Mouse (Mus musculus): ENCODE results near the gene Ptcd1. TPM values are rescaled to one million over a fixed set of nuclear protein-coding genes. Genes with fewer than 3 reads are reported as not detected.
A peak's percentile ranks its signal among the peaks of the same experiment; 100 is the strongest.
"Not testable (repeated sequence)": the region's sequence is repeated elsewhere in the genome, so short reads cannot be mapped to it uniquely, and the experiment has no call there.

Gene Ptcd1
- polyA plus RNA-seq, 1 experiment, result not detected

DNA sequence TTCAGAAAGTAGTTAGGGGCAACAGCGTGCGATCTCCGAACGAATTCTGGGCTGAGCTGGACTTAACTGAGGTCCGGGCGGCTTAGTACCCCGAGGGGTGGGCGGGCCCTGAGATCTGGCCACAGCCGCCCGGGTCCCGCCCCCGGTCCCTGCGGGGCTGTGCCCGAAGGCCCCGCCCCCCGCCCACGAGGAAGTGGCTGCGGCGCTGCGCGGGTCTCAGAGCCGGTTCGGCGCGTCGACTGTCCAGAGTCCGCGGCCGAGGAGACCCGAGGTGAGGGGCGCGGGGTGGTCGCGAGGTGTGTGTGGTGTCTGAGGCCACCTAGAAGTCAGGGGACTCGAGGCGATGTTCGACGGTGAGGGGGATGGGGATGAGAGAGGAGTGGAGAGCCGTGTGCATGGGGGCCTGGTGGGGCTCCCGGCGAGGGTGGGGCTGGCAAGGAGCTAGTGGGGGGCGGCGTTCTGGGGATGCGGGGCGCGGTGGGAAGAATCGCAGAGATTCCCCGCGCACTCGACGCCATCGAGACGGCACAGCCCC, 52.8 kb downstream of the Ptcd1 start, which contains the start of gene Arpc1b:
Gene Arpc1b (plus strand): TSS at position 145 of the 535 bp plus-strand sequence.
- Histone ChIP-seq H3K27ac (ENCODE audit: insufficient read depth, low read depth, low read length) (no peak within 1 kb of the TSS), H3K4me3 (ENCODE audit: insufficient read depth, low read depth, low read length) (peak within 1 kb of the TSS; percentile 51), H3K4me1 (ENCODE audit: control insufficient read depth, insufficient read depth, low read length) (peaks cover 14% of the 10 kb centered on the region; the same call in 1 of the 2 replicates)
- TF ChIP-seq POLR2A (IDR thresholded peaks at IDR 0.05; ENCODE audit: insufficient read depth, low read depth, low read length), result no peak
- TF ChIP-seq CTCF (IDR thresholded peaks at IDR 0.05; ENCODE audit: insufficient read depth, low read depth, low read length), result no peak
- WGBS, result 2% methylated on average over 53 of the region's 53 CpGs

DNA sequence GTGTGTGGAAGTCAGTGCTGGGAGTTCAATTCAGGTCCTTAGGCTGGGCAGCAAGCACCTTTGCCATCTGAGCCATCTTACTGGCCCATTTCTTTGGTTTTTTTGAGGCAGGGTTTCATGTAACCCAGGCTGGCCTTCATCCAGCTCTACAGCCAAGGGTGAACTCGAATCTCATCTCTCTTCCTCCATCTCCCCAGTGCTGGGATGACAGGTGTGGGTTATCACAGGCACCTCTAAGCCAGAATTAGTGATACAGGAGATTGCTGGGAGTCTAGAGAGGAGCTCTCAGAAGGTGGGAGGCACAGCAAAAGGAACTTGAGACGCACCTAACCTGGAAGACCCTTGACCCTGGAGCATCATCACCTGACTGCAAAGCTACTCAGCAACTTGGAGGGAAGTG, 53.5 kb downstream of the Ptcd1 start:
- no peak overlapping the region for H3K27ac ChIP-seq (ENCODE audit: insufficient read depth, low read depth, low read length)
- H3K4me1 ChIP-seq (ENCODE audit: control insufficient read depth, insufficient read depth, low read length), result peaks cover 14% of the 10 kb centered on the region; the same call in 1 of the 2 replicates
- no peak for TF ChIP-seq CTCF (IDR thresholded peaks at IDR 0.05; ENCODE audit: insufficient read depth, low read depth, low read length)
- TF ChIP-seq POLR2A (IDR thresholded peaks at IDR 0.05; ENCODE audit: insufficient read depth, low read depth, low read length), result no peak
- WGBS, result 59% methylated on average over 2 of the region's 2 CpGs
- no peak overlapping the region for H3K4me3 ChIP-seq (ENCODE audit: insufficient read depth, low read depth, low read length)

DNA sequence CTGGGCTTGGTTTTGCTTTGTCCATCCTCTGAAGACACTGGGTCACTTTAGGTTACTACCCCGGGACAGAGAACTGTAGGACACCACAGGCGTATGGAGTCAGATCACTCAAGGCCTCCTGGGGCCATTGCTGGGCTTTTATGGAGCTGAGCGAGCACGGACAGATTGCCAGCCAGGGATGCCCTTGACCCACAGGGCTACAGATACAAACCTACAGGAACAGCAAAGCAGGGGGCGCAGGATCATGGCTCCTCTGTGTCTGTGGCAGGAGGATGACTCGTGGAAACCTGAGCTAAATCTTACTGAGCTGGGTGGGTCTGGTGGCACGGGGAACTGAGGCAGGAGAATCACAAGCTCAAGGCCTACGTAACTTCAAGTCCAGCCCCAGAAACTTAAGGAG, 54.3 kb downstream of the Ptcd1 start:
- no peak overlapping the region for H3K4me3 ChIP-seq (ENCODE audit: insufficient read depth, low read depth, low read length)
- TF ChIP-seq POLR2A (IDR thresholded peaks at IDR 0.05; ENCODE audit: insufficient read depth, low read depth, low read length) (no peak), CTCF (IDR thresholded peaks at IDR 0.05; ENCODE audit: insufficient read depth, low read depth, low read length) (no peak)
- peaks cover 11% of the 10 kb centered on the region; the same call in 1 of the 2 replicates for H3K4me1 ChIP-seq (ENCODE audit: control insufficient read depth, insufficient read depth, low read length)
- no peak overlapping the region for H3K27ac ChIP-seq (ENCODE audit: insufficient read depth, low read depth, low read length)
- WGBS, result 85% methylated on average over 8 of the region's 8 CpGs

DNA sequence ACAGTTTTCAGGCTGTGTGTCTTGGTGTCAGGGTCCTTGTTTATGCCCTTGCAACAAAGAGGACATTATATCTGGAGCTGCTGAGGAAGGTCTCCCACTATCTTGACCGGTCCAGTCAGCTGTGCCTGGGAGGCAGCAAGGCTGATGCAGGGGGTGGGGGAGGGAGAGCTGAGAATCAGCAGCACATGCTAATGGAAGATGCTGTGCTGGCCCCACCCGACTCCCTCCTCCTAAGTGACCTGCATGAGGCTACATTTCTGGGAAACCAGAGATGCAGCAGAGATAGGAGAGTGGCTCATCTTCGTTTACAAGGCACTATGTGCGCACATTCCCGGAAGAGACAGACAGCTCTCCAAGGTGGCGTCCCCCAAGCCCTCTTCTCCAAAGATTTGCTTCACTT, 56.5 kb downstream of the Ptcd1 start:
- WGBS, result 90% methylated on average over 6 of the region's 6 CpGs
- Histone ChIP-seq H3K27ac (ENCODE audit: insufficient read depth, low read depth, low read length) (no peak overlapping the region), H3K4me3 (ENCODE audit: insufficient read depth, low read depth, low read length) (no peak overlapping the region), H3K4me1 (ENCODE audit: control insufficient read depth, insufficient read depth, low read length) (peaks cover 14% of the 10 kb centered on the region; the same call in 1 of the 2 replicates)
- TF ChIP-seq POLR2A (IDR thresholded peaks at IDR 0.05; ENCODE audit: insufficient read depth, low read depth, low read length) (no peak), CTCF (IDR thresholded peaks at IDR 0.05; ENCODE audit: insufficient read depth, low read depth, low read length) (no peak)

DNA sequence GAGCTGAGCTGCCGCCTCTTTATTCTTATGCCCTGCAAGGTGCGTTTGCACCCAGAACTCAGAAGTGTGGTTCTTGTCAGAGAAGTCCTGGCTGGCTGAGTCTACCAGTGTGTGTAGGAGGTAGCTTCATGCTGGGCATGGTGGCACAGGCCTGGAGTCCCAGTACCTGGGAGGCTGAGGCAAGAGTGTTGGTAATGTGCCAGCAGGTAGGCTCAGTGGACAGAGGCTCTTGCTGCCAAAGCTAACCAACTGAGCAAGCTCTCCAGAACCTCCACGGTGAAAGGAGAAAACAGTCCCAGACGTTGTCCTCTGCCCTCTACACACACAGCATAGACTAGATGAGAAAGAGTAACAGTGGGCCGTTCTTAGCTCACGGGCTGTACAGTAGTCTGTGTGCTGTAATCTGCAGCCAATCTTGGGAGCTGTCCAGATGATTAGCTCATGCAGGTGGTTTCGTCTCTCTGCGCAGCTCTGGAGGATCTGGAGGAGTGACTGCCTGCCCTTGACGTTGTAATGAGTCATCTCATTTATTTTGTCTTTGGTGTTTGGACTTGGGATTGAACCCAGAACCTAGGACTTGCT, 61.1 kb downstream of the Ptcd1 start:
- 72% methylated on average over 9 of the region's 9 CpGs for WGBS
- H3K27ac ChIP-seq (ENCODE audit: insufficient read depth, low read depth, low read length), result no peak overlapping the region
- TF ChIP-seq POLR2A (IDR thresholded peaks at IDR 0.05; ENCODE audit: insufficient read depth, low read depth, low read length), result no peak
- TF ChIP-seq CTCF (IDR thresholded peaks at IDR 0.05; ENCODE audit: insufficient read depth, low read depth, low read length), result no peak

DNA sequence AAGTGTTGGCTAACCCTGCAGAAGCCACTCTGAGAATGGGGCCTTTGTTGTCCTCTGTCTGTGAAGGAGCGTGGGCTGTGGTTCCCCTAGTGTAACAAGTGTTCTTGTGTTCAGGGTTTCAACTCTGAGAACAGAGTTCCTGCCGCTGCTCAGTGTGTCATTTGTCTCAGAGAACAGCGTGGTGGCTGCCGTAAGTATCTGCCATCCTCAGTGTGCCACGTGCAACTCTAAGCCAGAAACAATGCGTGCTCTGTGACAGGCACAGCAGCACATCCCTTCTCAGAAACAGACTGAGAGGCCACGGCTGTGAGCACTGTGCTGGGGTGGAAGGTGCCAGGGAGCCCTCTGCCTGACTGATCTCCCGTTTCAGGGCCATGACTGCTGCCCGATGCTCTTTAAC, 62.6 kb downstream of the Ptcd1 start:
- Histone ChIP-seq H3K27ac (ENCODE audit: insufficient read depth, low read depth, low read length) (no peak overlapping the region), H3K4me3 (ENCODE audit: insufficient read depth, low read depth, low read length) (no peak overlapping the region), H3K4me1 (ENCODE audit: control insufficient read depth, insufficient read depth, low read length) (peaks cover 6% of the 10 kb centered on the region; the same call in 1 of the 2 replicates)
- TF ChIP-seq POLR2A (IDR thresholded peaks at IDR 0.05; ENCODE audit: insufficient read depth, low read depth, low read length), result no peak
- TF ChIP-seq CTCF (IDR thresholded peaks at IDR 0.05; ENCODE audit: insufficient read depth, low read depth, low read length), result no peak
- 72% methylated on average over 9 of the region's 9 CpGs for WGBS

More for the DNA sequence above, 61.1 kb downstream of the Ptcd1 start:
- H3K4me3 ChIP-seq (ENCODE audit: insufficient read depth, low read depth, low read length), result no peak overlapping the region
- peaks cover 6% of the 10 kb centered on the region; the same call in 1 of the 2 replicates for H3K4me1 ChIP-seq (ENCODE audit: control insufficient read depth, insufficient read depth, low read length)

DNA sequence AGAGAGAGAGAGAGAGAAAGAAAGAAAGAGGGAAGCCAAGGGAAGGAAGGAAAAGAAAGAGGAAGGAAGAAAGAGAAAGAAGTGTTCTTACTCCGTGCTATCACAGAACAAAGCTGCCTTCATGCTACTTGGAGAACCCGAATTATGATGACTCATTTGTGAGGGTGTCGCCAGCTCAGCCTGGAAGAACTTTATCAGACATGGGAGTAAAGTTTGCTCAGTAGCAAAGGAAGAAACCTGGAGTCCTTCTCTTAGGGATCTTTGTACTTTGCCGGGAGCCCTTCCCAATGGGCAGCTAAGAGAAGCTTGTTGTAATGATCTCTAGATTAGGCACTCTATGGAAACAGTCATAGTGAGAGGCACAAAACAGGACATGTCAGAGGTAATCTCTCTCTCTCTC, 64.2 kb downstream of the Ptcd1 start:
- Histone ChIP-seq H3K4me1 (ENCODE audit: control insufficient read depth, insufficient read depth, low read length) (peaks cover 6% of the 10 kb centered on the region; the same call in 1 of the 2 replicates), H3K4me3 (ENCODE audit: insufficient read depth, low read depth, low read length) (no peak overlapping the region), H3K27ac (ENCODE audit: insufficient read depth, low read depth, low read length) (no peak overlapping the region)
- WGBS, result 51% methylated on average over 4 of the region's 4 CpGs
- no peak for TF ChIP-seq POLR2A (IDR thresholded peaks at IDR 0.05; ENCODE audit: insufficient read depth, low read depth, low read length)

DNA sequence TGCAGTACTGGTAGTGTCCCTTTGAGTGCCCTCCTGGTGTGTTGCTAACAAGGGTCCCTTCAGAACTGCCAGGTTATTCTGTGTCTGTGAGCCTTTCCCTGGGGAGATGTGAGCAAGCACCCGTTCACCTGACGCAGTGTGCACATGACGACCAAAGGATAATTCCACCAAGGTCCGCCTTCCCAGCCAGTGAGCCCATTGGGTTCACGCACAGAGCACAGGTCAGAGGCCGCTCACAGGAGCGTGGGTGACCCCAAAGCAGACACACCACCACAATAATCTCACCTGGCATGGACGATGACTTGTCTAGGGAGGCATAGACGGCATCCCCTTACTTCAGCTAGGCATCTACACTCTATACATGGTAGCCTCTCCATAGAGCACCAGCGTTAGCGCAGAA, 65.5 kb downstream of the Ptcd1 start:
- 98% methylated on average over 11 of the region's 11 CpGs for WGBS
- H3K27ac ChIP-seq (ENCODE audit: insufficient read depth, low read depth, low read length); H3K4me3 ChIP-seq (ENCODE audit: insufficient read depth, low read depth, low read length); H3K4me1 ChIP-seq (ENCODE audit: control insufficient read depth, insufficient read depth, low read length): not testable (repeated sequence)

DNA sequence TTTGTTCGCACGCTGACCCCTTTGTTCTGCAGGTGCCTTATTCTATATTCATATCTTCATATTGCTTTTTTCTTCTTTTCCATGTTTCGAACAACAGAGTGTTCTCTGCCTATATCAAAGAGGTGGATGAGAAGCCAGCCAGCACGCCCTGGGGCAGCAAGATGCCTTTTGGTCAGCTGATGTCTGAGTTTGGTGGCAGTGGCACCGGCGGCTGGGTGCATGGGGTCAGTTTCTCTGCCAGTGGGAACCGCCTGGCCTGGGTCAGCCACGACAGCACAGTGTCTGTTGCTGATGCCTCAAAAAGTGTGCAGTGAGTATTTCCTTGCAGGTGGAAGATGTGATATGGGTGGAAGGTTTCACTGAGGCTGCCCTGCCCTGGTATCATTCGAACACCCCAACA, 65.9 kb downstream of the Ptcd1 start:
- no peak for TF ChIP-seq CTCF (IDR thresholded peaks at IDR 0.05; ENCODE audit: insufficient read depth, low read depth, low read length)
- no peak for TF ChIP-seq POLR2A (IDR thresholded peaks at IDR 0.05; ENCODE audit: insufficient read depth, low read depth, low read length)
- 96% methylated on average over 9 of the region's 9 CpGs for WGBS
- Histone ChIP-seq H3K27ac (ENCODE audit: insufficient read depth, low read depth, low read length) (no peak overlapping the region), H3K4me3 (ENCODE audit: insufficient read depth, low read depth, low read length) (no peak overlapping the region), H3K4me1 (ENCODE audit: control insufficient read depth, insufficient read depth, low read length) (peaks cover 6% of the 10 kb centered on the region; the same call in 1 of the 2 replicates)
